19 mouse cellular contexts compared by ENCODE assay signal in genomic region chr3:153260225-153260933, GRCm38 (mm10).
A peak's percentile ranks its signal among the peaks of the same experiment; 100 is the strongest.
DNase-seq lines count a peak whose midpoint lies in the region; ATAC-seq and TF ChIP-seq lines count a peak whose summit lies in the region.
"Had no signal": no experiment of that assay in that cellular context is flagged by ENCODE, and none has a peak within 500 bp of the region (broad histone marks: within the 10 kb centered on the region; RNA-seq: fewer than 3 reads in every experiment).

No protein-coding gene starts in this region.

- peak; percentile 9 for DNase-seq in liver, adult 2 months (ENCODE audit: extremely low read depth, low read depth, low spot score)
- peak; percentile 53 for DNase-seq in ZHBTc4 (ENCODE audit: low read depth, low spot score)
- peak; percentile 72 for DNase-seq in induced T-regulatory cell, adult 2 months (ENCODE audit: low read depth)
- DNase-seq in left cerebral cortex, postnatal 4 days = no peak
- no peak for DNase-seq in midbrain, postnatal 0 days (ENCODE audit: low spot score)
- DNase-seq: adrenal gland, postnatal 10 days; cerebellum, adult 2 months; heart, postnatal 36 days; layer of hippocampus, postnatal 36 days; lung, embryonic 14.5 days; midbrain, embryonic 14.5 days; thymus, adult 2 months had no signal

- H3K9me3 ChIP-seq in liver, embryonic 12.5 days (replicated peaks) = no peaks in the 10 kb centered on the region
- no peaks in the 10 kb centered on the region for H3K9me3 ChIP-seq in intestine, embryonic 15.5 days
- H3K9me3 ChIP-seq in midbrain, postnatal 0 days (ENCODE audit: low read length) = no peaks in the 10 kb centered on the region
- H3K9me3 ChIP-seq: heart, embryonic 13.5 days; kidney, embryonic 15.5 days had no signal

- no peak overlapping the region for H3K9ac ChIP-seq in liver, adult 2 months (ENCODE audit: low read depth, low read length)
- no peak overlapping the region for H3K9ac ChIP-seq in liver, embryonic 12.5 days
- H3K9ac ChIP-seq in intestine, embryonic 15.5 days = no peak overlapping the region
- H3K9ac ChIP-seq in midbrain, postnatal 0 days (replicated peaks; ENCODE audit: low read length, poor library complexity, severe bottlenecking) = no peak overlapping the region
- H3K9ac ChIP-seq: heart, embryonic 13.5 days; kidney, embryonic 15.5 days; lung, embryonic 14.5 days had no signal

- no peaks in the 10 kb centered on the region for H3K36me3 ChIP-seq in liver, adult 2 months (ENCODE audit: control insufficient read depth, insufficient read depth, low read length)
- no peaks in the 10 kb centered on the region for H3K36me3 ChIP-seq in liver, embryonic 12.5 days
- H3K36me3 ChIP-seq in small intestine, adult 2 months (ENCODE audit: control insufficient read depth, insufficient read depth, low read length) = no peaks in the 10 kb centered on the region
- no peaks in the 10 kb centered on the region for H3K36me3 ChIP-seq in intestine, embryonic 15.5 days
- H3K36me3 ChIP-seq in midbrain, postnatal 0 days (ENCODE audit: insufficient read depth, low read length) = no peaks in the 10 kb centered on the region
- H3K36me3 ChIP-seq: heart, embryonic 13.5 days; kidney, embryonic 15.5 days had no signal

- no peaks in the 10 kb centered on the region for H3K4me1 ChIP-seq in liver, adult 2 months (ENCODE audit: control insufficient read depth, insufficient read depth, low read length)
- H3K4me1 ChIP-seq in liver, embryonic 12.5 days = no peaks in the 10 kb centered on the region
- 0 out of 2 replicates have a peak, but pooled peaks cover 1% of the 10 kb centered on the region for H3K4me1 ChIP-seq in small intestine, adult 2 months (ENCODE audit: control insufficient read depth, insufficient read depth, insufficient read length, low read length)
- no peaks in the 10 kb centered on the region for H3K4me1 ChIP-seq in intestine, embryonic 15.5 days (replicated peaks)
- H3K4me1 ChIP-seq in midbrain, postnatal 0 days (ENCODE audit: insufficient read depth, low read length) = no peaks in the 10 kb centered on the region
- H3K4me1 ChIP-seq: heart, embryonic 13.5 days; kidney, embryonic 15.5 days had no signal

- intact Hi-C loops in left cerebral cortex, postnatal 4 days (cut with DNase I) = no loop called here

- H3K4me3 ChIP-seq in liver, adult 2 months (ENCODE audit: insufficient read depth, low read depth, low read length) = no peak overlapping the region
- no peak overlapping the region for H3K4me3 ChIP-seq in liver, embryonic 12.5 days
- H3K4me3 ChIP-seq in small intestine, adult 2 months (ENCODE audit: low read depth, low read length) = no peak overlapping the region
- H3K4me3 ChIP-seq in intestine, embryonic 15.5 days (replicated peaks) = no peak overlapping the region
- H3K4me3 ChIP-seq in midbrain, postnatal 0 days (ENCODE audit: low read depth, low read length) = no peak overlapping the region
- H3K4me3 ChIP-seq: heart, embryonic 13.5 days; kidney, embryonic 15.5 days had no signal

- no peak overlapping the region for H3K4me2 ChIP-seq in liver, embryonic 12.5 days
- H3K4me2 ChIP-seq in intestine, embryonic 15.5 days (replicated peaks) = no peak overlapping the region
- H3K4me2 ChIP-seq in midbrain, postnatal 0 days (ENCODE audit: low read depth, low read length, poor library complexity, severe bottlenecking) = no peak overlapping the region
- H3K4me2 ChIP-seq: heart, embryonic 13.5 days; kidney, embryonic 15.5 days; liver, embryonic 11.5 days; lung, embryonic 14.5 days had no signal

- TF ChIP-seq CTCF in liver, adult 2 months (IDR thresholded peaks at IDR 0.05; ENCODE audit: low read depth, low read length) = no peak
- no peak for TF ChIP-seq CTCF in small intestine, adult 2 months (IDR thresholded peaks at IDR 0.05; ENCODE audit: extremely low read depth, insufficient read length, insufficient replicate concordance, low read depth, low read length)
- no peak for TF ChIP-seq CTCF in midbrain, postnatal 0 days (IDR thresholded peaks at IDR 0.05)

- TF ChIP-seq POLR2A in liver, adult 2 months (IDR thresholded peaks at IDR 0.05; ENCODE audit: extremely low read depth, insufficient read depth, low read length) = no peak
- no peak for TF ChIP-seq POLR2A in small intestine, adult 2 months (IDR thresholded peaks at IDR 0.05; ENCODE audit: low read depth, low read length)

- no peak overlapping the region for H3K27ac ChIP-seq in liver, adult 2 months (replicated peaks; ENCODE audit: insufficient read depth, low read depth, low read length)
- no peak overlapping the region for H3K27ac ChIP-seq in liver, embryonic 12.5 days
- H3K27ac ChIP-seq in small intestine, adult 2 months (ENCODE audit: insufficient read depth, low read depth, low read length) = peak overlapping the region; percentile 45; the same call in 1 of the 2 replicates
- H3K27ac ChIP-seq in intestine, embryonic 15.5 days = no peak overlapping the region
- no peak overlapping the region for H3K27ac ChIP-seq in midbrain, postnatal 0 days (ENCODE audit: low read depth, low read length)
- H3K27ac ChIP-seq: heart, embryonic 13.5 days; kidney, embryonic 15.5 days had no signal

- 74% methylated on average over 7 of the region's 7 CpGs for WGBS in liver, adult 2 months
- WGBS in liver, embryonic 12.5 days (ENCODE audit: insufficient replicate concordance) = 67% methylated on average over 7 of the region's 7 CpGs
- WGBS in small intestine, adult 2 months = 58% methylated on average over 7 of the region's 7 CpGs
- WGBS in intestine, embryonic 15.5 days = 65% methylated on average over 7 of the region's 7 CpGs
- 69% methylated on average over 7 of the region's 7 CpGs for WGBS in midbrain, postnatal 0 days

- H3K27me3 ChIP-seq in liver, adult 2 months (ENCODE audit: control insufficient read depth, insufficient read depth, low read length) = peaks cover 2% of the 10 kb centered on the region; the same call in 1 of the 2 replicates
- no peaks in the 10 kb centered on the region for H3K27me3 ChIP-seq in liver, embryonic 12.5 days (replicated peaks)
- no peaks in the 10 kb centered on the region for H3K27me3 ChIP-seq in small intestine, adult 2 months (ENCODE audit: control insufficient read depth, insufficient read depth, low read length)
- H3K27me3 ChIP-seq in intestine, embryonic 15.5 days (replicated peaks) = no peaks in the 10 kb centered on the region
- H3K27me3 ChIP-seq in midbrain, postnatal 0 days (ENCODE audit: insufficient read depth, low read length) = no peaks in the 10 kb centered on the region
- H3K27me3 ChIP-seq: heart, embryonic 13.5 days; kidney, embryonic 15.5 days had no signal

- H3K79me2 ChIP-seq in liver, adult 2 months (ENCODE audit: control insufficient read depth, insufficient read depth, low read length) = no peaks in the 10 kb centered on the region

- no peak for ATAC-seq in liver, embryonic 12.5 days
- ATAC-seq in intestine, embryonic 15.5 days = no peak
- ATAC-seq in midbrain, postnatal 0 days (ENCODE audit: low FRiP score) = no peak
- ATAC-seq: intestine, embryonic 16.5 days had no signal

Comparison
In these comparisons a context has a peak if more than half of its experiments do, and no peak if none do; other contexts are left out.
1. DNase-seq: peak in liver, adult 2 months (single experiment), ZHBTc4 (single experiment) and induced T-regulatory cell, adult 2 months (single experiment); none in left cerebral cortex, postnatal 4 days (single experiment) and midbrain, postnatal 0 days (single experiment).